In genomic region chr9:51764041-51764875, GRCm38 (mm10) we compare ENCODE assay signal across 7 mouse cellular contexts. TPM values are rescaled to one million over a fixed set of nuclear protein-coding genes. Genes with fewer than 3 reads are reported as not detected.
DNase-seq lines count a peak whose midpoint lies in the region; ATAC-seq and TF ChIP-seq lines count a peak whose summit lies in the region.

No protein-coding gene starts in this region.

- H3K36me3 ChIP-seq in liver, adult 2 months (ENCODE audit: control insufficient read depth, insufficient read depth, low read length): no peaks in the 10 kb centered on the region
- no peaks in the 10 kb centered on the region for H3K36me3 ChIP-seq in forebrain, embryonic 15.5 days

- ATAC-seq in forebrain, embryonic 15.5 days (replicated peaks): peak; percentile 64

- DNase-seq in liver, adult 2 months (ENCODE audit: extremely low read depth, low read depth, low spot score): peak; percentile 32
- DNase-seq in liver: no peak
- DNase-seq in cerebellum, adult 11-12 months: peak; percentile 62
- peak; percentile 5 to 37 for DNase-seq in kidney, postnatal 25 days
- DNase-seq in lung, postnatal 25 days (ENCODE audit: low spot score): peak; percentile 40
- no peak for DNase-seq in c-Kit-positive CD71-positive TER-119-positive erythroid progenitor cells, embryonic 14.5 days (ENCODE audit: low spot score)

- H3K4me1 ChIP-seq in liver, adult 2 months (ENCODE audit: control insufficient read depth, insufficient read depth, low read length): peaks cover 2% of the 10 kb centered on the region; the same call in 1 of the 2 replicates
- peaks cover 26% of the 10 kb centered on the region for H3K4me1 ChIP-seq in forebrain, embryonic 15.5 days

- TF ChIP-seq CTCF in liver, adult 2 months (IDR thresholded peaks at IDR 0.05; ENCODE audit: low read depth, low read length): peak; percentile 8; the same call in 1 of the 2 replicates

- H3K79me2 ChIP-seq in liver, adult 2 months (ENCODE audit: control insufficient read depth, insufficient read depth, low read length): no peaks in the 10 kb centered on the region

- no peak overlapping the region for H3K27ac ChIP-seq in liver, adult 2 months (replicated peaks; ENCODE audit: insufficient read depth, low read depth, low read length)
- H3K27ac ChIP-seq in forebrain, embryonic 15.5 days (replicated peaks): peak overlapping the region; percentile 88

- no peaks in the 10 kb centered on the region for H3K9me3 ChIP-seq in forebrain, embryonic 15.5 days

- H3K9ac ChIP-seq in liver, adult 2 months (ENCODE audit: low read depth, low read length): no peak overlapping the region
- H3K9ac ChIP-seq in forebrain, embryonic 15.5 days (replicated peaks): peak overlapping the region; percentile 80

- 9% methylated on average over 12 of the region's 12 CpGs for WGBS in liver, adult 2 months
- WGBS in forebrain, embryonic 15.5 days: 4% methylated on average over 12 of the region's 12 CpGs

- H3K4me3 ChIP-seq in liver, adult 2 months (ENCODE audit: insufficient read depth, low read depth, low read length): peak overlapping the region; percentile 58; the same call in 1 of the 2 replicates
- peak overlapping the region; percentile 89 for H3K4me3 ChIP-seq in forebrain, embryonic 15.5 days

- no peak for TF ChIP-seq POLR2A in liver, adult 2 months (IDR thresholded peaks at IDR 0.05; ENCODE audit: extremely low read depth, insufficient read depth, low read length)

- H3K27me3 ChIP-seq in liver, adult 2 months (ENCODE audit: control insufficient read depth, insufficient read depth, low read length): peaks cover 11% of the 10 kb centered on the region
- 0 out of 2 replicates have a peak, but pooled peaks cover 6% of the 10 kb centered on the region for H3K27me3 ChIP-seq in forebrain, embryonic 15.5 days

- H3K4me2 ChIP-seq in forebrain, embryonic 15.5 days (replicated peaks): peak overlapping the region; percentile 95

RNA-seq across cellular contexts. Expression of gene Arhgap20, which starts 0.9 kb away (rescaled TPM):
- total RNA-seq in liver, adult 2 months (2014; rRNA removed): under 0.01 and 0.09 TPM in 2 replicates
- polyA plus RNA-seq in liver, adult 2 months (2012; rRNA removed): 0.01 TPM in 1 of 2 replicates, not detected in the other
- 11.8 and 14.6 TPM in 2 replicates for polyA plus RNA-seq in forebrain, embryonic 15.5 days (2015; fragmentation: Nextera tagmentation; extraction: Ambion mirVana)

Comparison
In these comparisons a context has a peak if more than half of its experiments do, and no peak if none do; other contexts are left out.
1. DNase-seq: peak in liver, adult 2 months (single experiment), cerebellum, adult 11-12 months (single experiment), kidney, postnatal 25 days (2 of 2) and lung, postnatal 25 days (single experiment); none in liver (single experiment) and c-Kit-positive CD71-positive TER-119-positive erythroid progenitor cells, embryonic 14.5 days (single experiment).
2. RNA of gene Arhgap20, which starts 0.9 kb away (polyA plus RNA-seq): 11.8 to 14.6 TPM in forebrain, embryonic 15.5 days; 0.01 TPM in liver, adult 2 months; every median in the first group is over 10 times any median in the second.